Mouse (Mus musculus) left cerebral cortex, adult 11 months (tissue): ENCODE data around the gene Epha2.

Experiments
- DNase-seq: peaks from one replicate; pipeline ENCODE4 v3.0.0; 2022; ENCODE audit warnings: low spot score

The Epha2 gene

GRCm38 (mm10) chr4:141280471-141280870, 20.6 kb upstream of the Epha2 start:
- DNase-seq, result no peak

DNA sequence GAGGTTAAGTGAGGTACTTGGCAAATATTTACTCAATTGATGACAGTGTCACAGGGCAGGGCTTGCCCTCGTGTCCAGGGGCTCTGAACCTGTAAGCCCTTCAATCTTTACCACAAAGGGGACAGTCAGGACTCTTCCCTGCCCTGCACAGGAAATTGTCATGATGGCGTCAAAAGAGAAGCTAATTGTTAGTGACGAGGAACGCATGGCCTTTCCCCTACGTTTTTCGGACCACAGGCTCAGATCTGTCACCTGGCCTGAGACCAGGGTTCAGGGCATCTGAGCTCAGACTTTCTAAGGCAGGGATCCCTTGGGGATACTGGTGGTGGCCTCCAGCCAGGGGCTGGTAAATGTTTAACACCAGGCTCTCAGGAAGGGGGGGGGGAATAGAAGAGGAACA, 19.9 kb upstream of the Epha2 start:
- DNase-seq, result no peak

- no peak for DNase-seq
Measured at GRCm38 (mm10) chr4:141281578-141281977, 19.5 kb upstream of the Epha2 start.

GRCm38 (mm10) chr4:141282087-141282486, 19.0 kb upstream of the Epha2 start:
- no peak for DNase-seq

GRCm38 (mm10) chr4:141282623-141283022, 18.4 kb upstream of the Epha2 start:
- no peak for DNase-seq

DNA sequence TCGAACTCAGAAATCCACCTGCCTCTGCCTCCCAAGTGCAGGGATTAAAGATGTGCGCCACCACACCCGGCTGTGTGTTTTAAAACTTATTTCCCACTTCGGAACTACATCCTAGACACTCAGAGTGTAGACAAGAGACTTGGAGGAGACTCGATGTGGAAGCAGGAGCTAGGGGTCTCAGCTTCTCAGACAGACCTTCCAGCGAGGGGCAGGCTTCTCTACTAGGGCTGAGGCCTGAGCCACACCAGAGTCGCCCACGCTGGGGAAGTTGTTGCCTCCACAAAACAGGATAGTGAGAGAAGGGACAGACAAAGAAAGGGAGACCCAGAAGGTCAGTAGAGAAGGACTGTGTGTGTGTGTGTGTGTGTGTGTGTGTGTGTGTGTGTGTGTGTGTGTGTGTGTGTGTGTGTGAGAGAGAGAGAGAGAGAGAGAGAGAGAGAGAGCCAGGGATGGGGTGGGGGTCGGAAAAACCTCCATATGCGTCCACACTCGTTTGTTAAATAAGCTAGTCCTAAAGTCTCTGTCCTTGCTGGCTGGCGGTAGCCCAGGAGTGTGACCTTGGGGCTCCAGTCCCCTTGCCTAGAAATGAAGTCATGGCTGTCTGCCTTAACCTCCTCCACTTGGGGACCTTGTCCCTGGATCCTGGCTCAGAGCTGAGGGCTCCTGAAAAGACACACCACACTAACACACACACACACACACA, 17.7 kb upstream of the Epha2 start:
- DNase-seq, result no peak

- no peak for DNase-seq
Measured at GRCm38 (mm10) chr4:141283879-141284411, 17.1 kb upstream of the Epha2 start.

GRCm38 (mm10) chr4:141284486-141284885, 16.6 kb upstream of the Epha2 start:
- no peak for DNase-seq

GRCm38 (mm10) chr4:141285128-141285527, 15.9 kb upstream of the Epha2 start:
- DNase-seq, result no peak

GRCm38 (mm10) chr4:141286860-141287517, 14.1 kb upstream of the Epha2 start:
- DNase-seq, result no peak

- DNase-seq, result no peak
Measured at GRCm38 (mm10) chr4:141287518-141288004, 13.5 kb upstream of the Epha2 start.

- no peak for DNase-seq
Measured at GRCm38 (mm10) chr4:141288152-141288551, 12.9 kb upstream of the Epha2 start.

DNA sequence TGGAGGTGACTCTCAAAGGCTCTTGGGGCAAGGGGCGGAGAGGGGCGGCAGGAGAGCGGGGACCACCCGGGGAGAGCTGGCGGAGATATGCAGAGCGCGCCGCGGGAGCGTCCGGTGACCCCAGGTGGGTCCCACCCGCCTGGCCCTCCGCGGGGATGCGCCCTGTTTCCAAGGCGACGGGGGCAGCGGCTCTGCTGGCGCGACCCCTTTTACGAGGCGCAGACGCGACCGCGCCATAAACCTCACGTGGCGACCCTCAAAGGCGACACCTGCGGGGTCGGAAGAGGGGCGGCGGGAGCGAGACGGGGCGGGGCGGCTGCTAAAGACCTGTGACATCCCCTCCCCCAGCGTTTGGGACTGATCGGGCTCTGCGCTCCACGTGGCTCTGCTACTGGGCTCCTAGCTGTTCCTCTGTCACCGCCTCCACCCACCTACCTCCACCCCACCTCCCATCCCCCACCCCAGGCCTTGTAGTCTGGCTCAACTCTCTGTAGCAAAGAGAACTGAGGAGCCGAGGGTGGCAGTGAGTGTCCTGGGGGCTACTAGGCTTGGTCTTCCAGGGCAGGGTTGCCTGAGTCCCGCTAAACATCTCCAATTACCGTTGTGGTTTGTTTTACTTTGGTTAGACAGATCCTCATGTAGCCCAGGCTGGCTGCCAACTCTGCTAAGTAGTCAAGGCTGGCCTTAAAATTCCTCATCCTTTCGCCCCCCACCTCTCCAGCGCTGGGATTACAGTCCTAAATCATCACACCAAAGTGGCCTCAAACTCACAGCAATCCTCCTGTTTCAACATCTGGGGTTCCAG, 9.3 kb upstream of the Epha2 start:
- DNase-seq, result no peak

DNA sequence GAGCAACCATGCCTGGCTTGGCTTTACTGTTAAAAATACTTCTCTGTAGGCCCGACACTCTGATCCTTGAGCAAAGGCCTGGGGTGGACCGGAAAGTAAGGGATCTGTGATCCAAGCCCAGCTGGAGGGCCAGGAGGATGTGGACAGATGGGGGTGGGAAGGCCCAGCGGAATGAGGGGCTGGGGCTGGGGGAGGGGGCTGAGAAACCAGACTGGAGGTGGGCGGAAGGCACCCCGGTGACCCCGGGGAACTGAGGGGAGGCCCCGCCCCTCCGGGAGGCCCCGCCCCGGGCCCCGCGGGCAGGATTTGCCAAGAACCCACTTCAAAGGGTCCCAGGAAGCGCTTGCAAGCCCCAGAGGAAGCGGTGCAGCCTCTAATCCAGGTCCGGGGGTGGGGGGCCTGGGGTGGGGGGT, 5.3 kb upstream of the Epha2 start:
- no peak for DNase-seq

DNA sequence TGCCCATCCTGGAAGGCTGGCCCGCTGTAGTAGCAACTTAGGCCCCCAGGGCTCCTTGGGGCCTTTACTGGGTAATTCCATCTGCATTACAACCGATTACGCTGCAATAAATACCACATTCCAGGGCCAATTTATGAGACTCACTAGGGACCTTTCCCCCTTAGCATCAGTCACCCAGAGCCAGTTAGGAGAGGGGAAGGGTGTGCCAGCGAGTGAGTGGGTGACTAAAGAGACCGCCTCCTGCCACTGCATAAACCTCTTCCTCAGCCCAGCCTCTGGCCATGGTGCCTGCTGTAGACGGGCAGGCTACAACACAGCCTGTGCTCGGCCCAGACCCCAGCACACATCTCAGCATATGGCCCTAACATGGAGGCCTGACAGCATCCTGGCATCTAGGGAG, 3.1 kb upstream of the Epha2 start:
- DNase-seq, result no peak

DNA sequence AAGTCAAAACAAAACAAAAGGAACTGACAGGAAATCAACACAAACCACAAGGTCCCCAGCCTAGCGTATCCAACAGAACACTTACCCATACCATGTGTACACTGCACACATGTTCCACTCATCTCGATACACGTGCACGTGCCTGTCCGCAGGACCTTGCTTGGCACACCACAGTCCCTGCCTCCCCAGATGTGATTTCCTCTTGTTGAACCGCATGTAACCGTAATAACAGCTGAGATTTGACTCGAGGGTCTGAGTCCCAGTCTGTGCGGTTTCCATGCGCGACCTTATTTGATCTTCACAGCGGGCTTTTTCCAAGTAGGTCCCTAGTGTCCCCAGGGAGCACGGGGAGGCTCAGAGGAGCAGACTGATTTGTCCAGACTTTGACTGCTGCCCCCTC, 1.7 kb upstream of the Epha2 start:
- DNase-seq, result no peak

GRCm38 (mm10) chr4:141300196-141300595, 844 bp upstream of the Epha2 start:
- no peak for DNase-seq

DNA sequence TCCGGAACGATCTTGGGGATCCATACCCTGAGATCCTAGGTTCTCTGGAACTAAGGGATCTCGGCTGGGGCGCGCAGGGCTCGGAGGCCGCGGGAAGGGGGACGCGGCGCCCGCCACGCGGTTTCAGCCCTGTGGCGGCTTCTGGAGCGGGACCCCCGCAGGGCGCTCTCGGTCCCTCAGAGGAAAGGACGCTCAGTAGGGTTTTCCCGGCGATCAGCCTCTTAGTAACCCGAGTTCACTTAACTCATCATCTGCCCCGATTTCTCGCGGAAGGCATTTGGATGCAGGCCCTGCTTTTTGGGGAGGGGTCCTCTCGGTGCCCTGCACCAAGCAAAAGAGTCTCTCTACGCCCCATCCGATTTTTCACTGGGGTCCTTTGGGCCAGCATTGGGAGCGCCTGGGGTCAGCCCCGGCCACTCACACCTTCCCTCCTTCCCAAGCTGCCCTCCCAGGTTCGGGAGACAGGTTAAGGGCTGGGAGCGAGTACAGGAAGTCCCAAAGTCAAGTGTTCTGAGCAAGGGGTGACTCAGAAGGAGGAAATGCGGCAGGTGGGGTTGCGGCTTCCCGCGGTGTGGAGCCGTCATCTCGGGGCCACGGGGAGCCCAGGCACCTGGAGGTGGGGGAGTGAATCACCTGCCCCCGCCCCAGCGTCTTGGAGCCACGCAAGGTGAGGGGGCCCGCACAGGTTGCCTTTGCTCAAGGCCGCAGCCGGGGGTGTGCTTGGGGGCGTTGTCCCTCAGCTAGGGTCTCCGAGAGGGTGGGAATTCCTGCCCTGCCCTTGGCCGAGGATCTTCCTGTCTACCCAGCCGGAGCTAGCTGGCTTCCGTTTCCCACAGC, 769 bp downstream of the Epha2 start:
- DNase-seq, result no peak

- DNase-seq, result no peak
Measured at GRCm38 (mm10) chr4:141302428-141303401, 1.7 kb downstream of the Epha2 start.
